Mouse (Mus musculus): ENCODE results near the gene Gm17662.

The Gm17662 gene

DNA sequence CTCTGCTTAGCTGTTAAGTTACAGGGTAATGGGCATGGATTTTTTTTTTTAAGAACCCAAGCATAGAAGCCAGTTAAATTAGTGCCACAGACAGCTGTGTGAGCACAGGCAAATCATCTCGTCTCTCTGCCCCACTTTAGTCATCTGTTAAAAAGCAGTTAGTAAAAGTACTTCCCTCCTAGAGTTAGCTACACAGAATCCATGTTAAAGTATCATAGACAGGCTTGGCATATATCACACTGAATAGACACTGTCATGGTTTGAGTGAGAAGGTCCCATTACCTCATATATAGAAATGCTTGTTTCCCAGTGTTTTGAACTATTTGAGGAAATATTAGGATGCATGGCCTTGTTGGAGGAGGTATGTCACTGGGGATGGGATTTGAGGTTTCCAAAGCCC, at the start of gene Gm17662:
Gene Gm17662 (plus strand): TSS at position 301 of the 400 bp plus-strand sequence.
- DNase-seq (ENCODE audit: low spot score): no peak

DNA sequence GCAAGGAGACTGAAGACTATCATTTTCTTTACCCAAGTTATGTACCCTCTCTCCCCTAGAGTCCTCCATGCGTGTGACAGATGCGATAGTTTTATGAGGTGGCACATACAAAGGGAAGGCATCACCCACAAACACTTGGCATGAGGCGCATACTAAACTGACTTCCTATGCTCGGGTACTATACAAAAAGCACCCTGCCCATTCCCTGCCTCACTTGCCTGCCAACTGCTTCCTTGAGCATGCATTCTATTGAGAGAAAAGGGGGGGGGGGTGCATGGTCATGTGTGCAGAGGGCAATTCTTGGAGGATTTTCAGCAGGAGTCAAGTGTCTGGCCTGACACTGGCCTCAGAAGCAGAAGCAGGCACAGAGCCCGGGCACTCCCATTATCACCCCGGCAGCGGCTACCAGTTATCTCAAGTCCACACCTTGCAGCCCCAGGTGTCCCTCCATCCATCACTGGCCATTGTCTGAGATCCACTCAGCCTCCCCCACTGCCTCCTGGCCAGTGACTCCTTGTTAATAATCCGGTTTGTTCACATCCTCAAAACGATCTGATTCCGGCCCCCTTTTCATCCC, 46.3 kb upstream of the Gm17662 start:
- no peak for DNase-seq (ENCODE audit: low spot score)

DNA sequence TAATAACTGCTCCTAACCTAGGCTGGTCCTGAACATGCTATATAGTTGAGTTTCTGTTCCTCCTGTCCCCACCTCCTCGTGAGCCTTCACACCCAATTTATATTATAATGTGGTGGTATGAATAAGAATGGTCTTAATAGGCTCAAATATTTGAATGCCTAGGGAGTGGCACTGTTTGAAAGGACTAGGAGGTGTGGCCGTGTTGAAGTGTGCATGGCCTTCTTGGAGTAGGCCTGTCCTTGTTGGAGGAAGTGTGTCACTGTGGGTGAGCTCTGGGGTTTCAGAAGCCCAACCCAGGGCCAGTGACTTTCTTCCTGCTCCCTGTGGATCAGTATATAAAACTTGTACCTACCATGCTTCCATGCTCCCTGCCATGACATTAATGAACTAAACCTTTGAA, 43.5 kb upstream of the Gm17662 start:
- no peak for DNase-seq (ENCODE audit: low spot score)

DNA sequence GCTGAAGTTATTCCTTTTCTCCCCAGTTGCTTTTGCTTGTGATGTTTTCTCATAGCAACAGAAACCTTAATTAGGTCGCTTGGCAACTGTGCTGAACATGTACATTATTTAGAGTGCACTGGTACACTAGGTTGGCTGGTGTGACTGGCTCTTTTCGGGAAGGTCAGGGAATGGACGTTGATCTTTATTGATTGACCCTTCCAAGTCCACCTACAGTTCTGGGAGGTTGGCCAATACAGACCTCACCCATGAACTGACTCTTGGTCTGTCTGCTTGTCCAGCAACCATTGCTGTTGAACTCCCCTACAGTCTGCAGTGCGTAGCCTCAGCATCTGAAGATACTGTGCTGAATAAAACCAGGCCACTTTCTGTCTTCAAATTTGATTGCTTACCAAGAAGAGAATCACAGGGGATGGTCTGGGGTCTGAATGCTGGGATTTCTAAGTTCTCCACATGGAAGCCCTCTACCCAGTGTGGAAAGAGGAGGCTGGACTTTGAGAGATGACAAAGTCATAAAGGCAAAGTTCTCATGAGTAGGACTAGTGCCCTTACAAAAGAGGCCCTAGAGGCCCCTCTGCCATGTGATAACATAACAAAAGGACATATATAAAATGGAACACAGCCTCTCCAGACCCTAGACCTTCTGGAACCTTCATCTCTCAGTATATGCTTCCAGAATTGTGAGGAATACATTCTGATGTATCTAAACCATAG, 40.5 kb upstream of the Gm17662 start:
- DNase-seq (ENCODE audit: low spot score): no peak

DNA sequence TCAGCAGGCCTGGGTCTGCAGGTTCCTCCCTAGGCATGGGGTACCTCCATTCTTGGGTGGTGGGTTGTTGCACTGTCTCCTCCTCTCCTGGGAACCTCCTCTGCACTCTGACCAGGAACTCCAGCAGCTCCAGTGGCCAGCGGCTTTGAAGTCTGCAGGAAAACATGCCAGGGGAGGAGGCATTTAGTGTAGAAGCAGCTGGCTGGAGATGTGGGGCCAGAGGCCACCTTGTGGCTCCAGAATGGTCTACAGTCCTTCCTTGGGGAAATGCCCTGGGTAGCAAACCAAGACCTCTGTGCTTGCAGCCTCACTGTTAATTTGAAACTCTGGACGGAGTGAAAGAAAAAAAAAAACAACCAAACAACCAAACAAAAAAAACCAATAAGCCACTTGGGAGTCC, 39.6 kb upstream of the Gm17662 start:
- no peak for DNase-seq (ENCODE audit: low spot score)

DNA sequence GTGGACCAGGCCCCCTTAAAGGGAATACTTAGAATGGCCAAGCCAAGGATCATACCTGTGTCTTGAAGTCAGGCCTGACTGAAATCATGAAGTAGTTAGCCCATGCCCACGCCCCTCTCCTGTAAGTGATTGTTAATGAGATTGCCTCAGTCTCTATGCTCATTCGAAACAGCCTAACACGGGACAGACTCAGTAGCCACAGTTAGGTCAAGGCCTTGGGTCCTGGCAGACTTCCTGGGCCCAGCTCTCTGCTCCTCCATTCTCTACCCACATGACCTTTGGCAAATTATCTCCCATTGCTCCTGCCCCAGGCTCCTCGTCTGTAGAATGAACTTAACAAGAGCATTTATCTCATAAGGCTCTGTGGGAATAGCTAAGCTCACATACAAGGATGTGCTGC, 38.1 kb upstream of the Gm17662 start:
- no peak for DNase-seq (ENCODE audit: low spot score)

DNA sequence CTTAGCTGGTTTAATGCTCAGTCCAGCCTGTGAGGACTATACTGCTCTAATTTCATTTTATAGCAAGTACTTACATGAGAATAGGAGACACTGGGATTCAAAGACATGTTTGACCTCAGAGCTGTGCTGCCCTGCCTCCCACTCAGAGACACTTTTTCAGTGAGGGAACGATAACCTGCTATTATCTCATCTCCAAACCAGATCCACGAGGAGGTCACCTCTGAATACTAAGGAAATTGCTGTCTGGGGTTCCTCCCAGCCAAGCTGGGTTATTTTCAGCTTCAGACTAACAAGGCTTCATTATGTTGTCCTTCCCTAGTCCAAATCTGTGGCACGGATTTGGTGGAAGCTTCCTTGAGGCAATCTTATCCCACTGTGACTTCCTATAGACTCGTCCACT, 37.2 kb upstream of the Gm17662 start:
- no peak for DNase-seq (ENCODE audit: low spot score)

DNA sequence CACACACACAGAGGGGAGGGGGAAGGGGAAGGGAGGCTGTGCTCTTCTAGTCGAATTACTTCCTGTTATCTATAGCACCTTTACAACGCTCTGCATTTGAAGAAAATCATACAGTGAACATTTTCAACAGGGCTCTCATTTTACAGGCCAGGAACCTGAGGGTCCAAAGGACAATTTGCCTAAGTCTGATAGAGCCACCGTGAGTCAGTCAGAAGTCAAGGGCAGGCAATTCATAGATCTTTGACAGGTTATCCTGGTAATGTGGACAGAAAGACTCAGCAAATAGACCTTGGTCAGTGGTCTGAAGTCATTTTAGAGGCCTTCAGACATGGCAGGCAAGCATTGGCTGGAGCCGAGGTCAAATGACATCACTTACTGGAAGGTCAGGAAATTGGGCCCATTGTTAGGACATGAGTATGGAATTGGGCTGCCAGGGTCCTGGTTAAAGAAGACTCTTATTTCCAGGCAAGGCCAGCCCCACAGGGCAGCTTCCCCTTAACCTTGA, 33.5 kb upstream of the Gm17662 start:
- no peak for DNase-seq (ENCODE audit: low spot score)

DNA sequence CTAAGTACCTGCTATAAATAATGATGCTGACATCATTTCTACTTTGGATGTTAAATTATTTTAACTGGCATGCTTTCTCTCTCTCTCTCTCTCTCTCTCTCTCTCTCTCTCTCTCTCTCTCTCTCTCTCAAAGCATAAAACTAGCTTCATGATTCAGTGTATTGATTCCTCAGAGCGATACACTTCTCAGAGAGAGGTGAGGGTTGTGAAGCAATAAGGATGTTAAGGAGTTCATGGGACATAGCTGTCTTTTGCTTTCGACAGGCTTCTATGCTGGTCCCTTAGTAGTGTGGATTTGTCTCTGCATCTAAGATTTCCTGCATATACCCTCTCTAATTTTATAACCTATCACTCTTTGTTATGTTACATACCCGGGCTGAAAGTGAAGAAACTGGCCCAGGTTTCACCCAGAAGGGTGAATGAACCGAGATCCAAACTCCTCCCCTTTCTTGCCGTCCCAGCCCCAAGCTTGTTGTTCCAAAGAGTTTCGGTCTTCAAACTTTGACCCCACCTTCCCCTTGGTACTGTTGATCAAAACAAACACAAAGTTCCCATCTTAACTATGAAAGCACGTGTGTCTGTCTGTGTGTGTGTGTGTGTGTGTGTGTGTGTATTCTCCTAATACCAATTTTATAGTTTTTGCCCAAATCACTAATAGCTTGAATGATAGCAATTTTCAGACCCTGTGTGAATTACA, 32.6 kb upstream of the Gm17662 start:
- DNase-seq (ENCODE audit: low spot score): no peak

DNA sequence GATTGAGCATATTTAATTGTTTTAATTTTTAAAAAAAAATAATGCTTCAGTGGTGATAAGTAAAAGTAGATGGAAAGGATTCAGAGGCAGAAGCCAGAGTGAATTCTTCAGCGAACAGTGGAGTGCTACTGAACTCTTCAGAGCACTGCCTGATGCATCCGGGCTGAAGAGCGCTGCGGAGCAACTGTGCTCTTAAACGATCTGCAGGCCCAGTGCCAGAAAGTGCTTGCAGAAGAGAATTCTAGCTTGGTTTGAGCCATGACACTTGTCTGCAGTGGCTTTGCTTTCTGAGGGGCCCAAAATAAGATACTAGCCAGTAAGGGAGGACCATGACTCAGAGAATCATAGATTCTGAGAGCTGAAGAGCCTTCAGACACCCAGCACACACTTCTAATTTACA, 28.2 kb upstream of the Gm17662 start:
- no peak for DNase-seq (ENCODE audit: low spot score)

DNA sequence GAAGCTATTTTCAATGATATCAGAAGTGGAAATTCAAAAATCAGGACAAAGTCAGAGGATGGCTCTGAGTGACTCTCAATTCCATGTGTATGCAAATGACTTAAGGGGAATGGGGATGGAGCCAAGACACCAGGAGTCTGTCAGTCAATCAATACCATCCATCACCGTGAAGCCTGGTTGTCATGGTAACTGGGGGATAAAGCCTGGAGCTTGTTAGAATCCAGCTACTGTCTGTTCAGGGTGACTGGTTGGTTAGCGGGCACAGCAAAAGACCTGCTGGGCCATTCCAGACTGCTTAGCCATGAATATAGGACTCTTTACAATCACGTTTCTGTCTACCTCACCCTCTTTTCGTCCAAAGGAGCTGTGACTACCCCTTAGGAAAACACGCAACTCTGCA, 22.0 kb upstream of the Gm17662 start:
- DNase-seq (ENCODE audit: low spot score): no peak

DNA sequence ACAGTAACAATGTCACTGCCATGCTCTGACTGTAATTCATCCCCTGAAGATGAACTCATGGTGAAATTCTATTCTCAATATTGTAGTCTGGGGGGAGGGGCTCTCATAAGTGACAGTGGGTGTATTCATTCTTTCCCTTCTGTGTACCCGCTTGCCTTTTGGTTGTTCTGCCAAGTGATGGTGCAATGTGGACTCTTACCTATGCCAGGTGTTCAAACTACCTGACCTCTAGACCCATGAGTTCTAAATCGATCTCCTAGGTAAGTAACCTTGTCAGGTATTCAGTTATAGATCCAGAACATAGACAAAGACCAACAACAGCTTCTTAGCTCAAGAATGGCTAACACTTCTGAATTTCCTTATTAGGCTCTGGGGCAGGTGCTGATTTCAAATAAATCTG, 18.8 kb upstream of the Gm17662 start:
- no peak for DNase-seq (ENCODE audit: low spot score)

DNA sequence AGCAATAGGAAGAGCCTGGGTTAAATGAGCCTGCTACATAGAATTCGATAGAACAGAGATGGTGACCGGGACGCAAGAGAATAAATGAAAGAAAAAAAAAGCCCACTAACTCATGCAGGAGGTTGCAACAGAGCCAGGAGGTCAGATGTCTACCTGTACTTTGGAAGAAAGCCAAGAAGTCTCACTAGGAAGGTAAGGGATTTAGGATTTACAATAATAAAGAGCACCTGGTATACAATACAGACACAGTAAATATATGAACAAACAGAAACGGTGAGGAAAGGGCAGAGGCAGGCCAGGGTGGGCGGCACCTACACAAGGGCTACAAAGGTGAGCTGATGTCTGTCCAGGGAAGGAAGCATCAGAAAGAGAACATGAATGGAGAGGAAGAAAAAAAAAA, 14.9 kb upstream of the Gm17662 start:
- DNase-seq (ENCODE audit: low spot score): no peak

DNA sequence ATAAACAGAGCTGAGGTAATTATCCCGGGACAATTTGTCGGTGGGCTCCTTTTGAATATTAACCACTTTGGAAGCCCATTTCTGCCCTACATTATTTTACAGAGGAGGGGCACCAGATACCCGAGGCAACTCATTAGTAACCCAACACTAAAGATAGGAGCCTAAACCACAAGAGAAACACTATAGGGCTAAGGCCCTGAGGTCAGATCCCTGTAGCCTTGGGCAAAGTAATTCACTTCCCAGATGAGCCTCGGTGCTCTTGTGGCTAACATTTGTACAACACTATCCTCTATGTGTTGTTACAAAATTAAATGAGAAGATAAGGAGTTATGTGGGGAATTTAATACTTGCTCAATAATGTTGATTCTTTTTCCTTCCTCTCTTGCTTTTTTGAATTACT, 13.6 kb upstream of the Gm17662 start:
- DNase-seq (ENCODE audit: low spot score): no peak

DNA sequence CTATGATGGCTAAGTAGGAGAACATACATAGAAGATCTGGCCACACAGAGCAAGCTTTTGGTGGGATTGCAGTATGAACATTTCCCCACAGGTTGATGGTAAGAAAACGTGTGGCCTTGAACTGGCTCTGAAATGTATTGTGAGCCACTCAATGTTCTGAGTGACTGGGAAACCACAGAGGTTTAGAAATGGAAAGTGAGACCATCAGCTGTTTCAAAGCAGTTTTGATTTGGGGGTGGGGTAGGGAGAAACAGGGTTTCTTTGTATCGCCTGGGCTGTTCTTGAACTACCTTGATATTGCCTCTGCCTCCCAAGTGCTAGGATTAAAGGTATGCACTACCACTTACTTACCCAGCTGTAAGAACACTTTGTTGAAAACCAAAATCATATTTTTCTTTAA, 1.9 kb upstream of the Gm17662 start:
- DNase-seq (ENCODE audit: low spot score): no peak

DNA sequence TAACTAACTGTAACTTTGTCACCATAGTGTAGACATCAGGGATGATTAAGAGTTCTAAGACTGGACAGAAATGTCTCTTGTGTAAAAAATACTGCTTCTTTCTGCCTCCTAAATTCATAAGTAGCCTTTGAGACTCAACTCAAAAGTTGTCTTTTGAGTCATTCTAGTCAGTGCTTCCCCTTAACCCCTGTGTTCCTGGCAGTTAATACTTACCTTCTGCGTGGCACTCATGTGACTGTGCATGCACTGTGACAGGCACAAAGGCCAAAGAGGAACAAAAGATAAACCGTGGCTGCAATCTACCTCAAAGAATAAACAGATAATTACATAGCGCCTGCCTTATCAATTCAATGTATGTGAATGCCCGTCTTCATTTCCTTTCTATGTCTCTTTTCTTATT, 694 bp downstream of the Gm17662 start:
- no peak for DNase-seq (ENCODE audit: low spot score)

DNA sequence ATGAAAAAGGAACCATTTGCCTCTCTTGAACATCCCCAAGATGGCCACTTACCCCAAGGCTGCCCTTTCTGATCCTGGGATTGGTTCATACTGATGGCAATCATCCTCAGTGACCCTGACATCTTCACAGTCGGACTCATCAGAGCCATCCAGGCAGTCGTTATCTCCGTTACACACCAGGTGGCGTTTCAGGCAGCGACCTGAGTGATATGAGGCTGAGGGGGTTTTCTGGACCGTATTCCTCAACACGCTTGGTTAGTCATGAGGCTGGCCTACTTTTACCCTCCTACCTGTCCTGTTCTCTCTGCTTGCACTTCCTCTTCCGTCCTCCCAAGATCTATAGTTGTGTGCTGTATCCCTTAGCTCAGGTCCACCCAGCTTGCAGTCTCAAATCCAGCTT, 4.1 kb downstream of the Gm17662 start:
- DNase-seq (ENCODE audit: low spot score): no peak

DNA sequence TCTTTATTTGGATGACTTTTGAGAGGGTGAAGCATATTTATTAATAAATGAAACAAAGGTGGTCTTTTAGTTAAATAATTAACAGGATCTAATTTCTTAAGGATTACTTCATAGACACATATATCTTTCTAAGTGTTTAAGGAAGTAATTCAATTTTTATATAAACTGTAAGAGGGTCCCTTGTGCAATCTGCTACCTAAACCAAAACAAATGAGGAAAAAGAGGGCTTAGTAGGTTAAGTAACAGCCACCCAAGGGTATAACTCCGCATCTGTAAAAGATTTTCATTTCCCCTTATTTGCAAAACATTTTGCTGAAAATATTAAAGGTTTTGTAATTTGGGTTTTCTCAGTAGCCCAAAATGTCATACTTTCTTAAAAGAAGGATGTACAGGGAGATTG, 7.3 kb downstream of the Gm17662 start:
- DNase-seq (ENCODE audit: low spot score): no peak

DNA sequence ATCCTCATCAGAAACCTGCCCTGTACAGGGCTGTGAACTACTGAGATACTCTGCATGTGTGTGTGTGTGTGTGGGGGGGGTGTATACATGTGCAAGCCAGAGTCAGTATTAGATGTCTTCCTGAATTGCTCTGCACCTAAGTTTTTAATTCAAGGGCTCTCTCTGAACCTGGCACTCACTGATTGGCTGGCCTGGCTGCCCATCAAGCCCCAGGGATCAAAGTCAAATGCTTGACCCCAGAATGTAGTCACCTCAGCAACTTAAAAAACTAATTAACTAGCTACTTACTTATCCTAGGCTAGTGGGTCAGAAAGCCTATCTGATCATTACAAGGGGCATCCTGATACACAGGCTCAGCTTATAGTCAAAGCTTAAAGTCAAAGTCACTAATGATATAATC, 12.5 kb downstream of the Gm17662 start:
- DNase-seq (ENCODE audit: low spot score): no peak

DNA sequence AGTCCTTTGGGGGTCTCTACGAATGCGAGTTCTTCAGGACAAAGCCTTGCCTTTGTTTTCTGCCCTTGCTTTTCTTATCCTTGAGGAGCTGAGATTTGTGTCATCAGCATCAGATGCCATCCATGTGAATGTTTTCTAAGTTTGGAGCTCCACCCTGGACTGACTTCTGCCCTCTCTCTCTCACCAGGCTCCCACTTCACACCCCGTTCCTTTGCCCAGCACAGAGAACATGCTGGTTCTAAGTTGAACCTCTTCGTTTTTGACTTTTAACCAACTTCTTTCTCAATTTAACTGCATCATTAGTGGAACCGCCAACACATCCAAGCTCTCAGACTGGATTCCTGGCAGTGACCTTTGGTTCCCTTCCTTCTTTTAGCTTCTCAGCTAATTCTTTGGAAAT, 13.1 kb downstream of the Gm17662 start:
- DNase-seq (ENCODE audit: low spot score): no peak

DNA sequence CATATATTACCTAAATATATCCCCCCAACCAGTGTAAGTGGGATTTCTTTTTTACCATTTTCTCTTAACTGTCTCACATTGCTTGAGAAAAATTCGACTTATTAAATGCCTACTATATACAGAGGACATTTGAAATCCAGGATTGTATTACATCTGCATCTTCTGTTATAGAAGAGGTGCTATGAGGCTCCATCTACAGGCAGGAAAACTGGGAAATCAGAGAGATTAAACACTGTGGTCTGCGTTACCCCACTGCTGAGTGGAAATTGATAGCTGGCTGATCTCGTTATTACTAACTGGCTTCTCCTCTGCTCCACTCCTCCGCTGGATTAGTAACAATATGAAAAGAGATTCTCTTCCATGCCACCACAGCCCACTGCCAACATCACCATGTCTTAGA, 18.7 kb downstream of the Gm17662 start:
- no peak for DNase-seq (ENCODE audit: low spot score)

DNA sequence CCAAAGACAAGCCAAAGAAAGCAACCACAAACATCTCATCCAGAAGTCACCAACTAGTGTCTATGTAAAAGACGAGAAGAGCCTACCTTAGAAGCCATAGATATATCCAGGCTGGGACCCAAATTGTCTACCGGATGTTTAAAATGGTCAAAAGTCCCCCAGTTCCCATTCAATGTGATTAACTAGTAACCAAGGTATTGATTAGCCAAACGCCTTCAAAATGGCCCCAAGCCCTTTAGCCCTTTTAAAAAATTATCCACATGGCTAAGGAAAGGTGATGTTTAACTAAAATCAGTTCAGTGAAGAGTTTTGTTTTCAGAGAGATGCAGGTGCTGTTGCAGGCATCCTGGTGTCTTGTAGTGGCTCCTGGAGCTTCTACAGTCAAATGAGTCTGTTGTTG, 19.2 kb downstream of the Gm17662 start, which contains the start of gene C8a:
Gene C8a (minus strand): TSS at position 76 of the 400 bp plus-strand sequence.
- DNase-seq (ENCODE audit: low spot score): no peak

DNA sequence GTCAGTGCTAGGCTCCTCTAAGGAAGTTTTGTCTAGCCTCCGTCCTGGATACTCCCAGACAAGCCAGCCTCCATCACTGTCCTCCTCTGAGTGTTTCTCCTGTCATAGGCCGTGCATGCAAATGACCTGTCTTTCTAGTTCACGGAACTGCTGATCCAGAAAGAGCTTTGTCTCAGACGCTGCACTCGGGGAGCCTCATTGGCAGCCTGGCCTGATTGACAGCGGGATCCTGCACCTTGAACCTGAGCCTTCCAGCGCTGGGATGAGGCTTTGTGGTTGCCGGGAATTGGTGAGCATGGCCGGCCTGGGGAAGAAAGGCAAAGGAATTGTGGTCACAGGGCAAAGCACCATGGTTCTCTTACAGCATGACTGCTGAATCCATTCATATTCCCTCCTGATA, 30.4 kb downstream of the Gm17662 start:
- DNase-seq (ENCODE audit: low spot score): no peak

Data from adipocyte (in vitro differentiated cells).